Mouse (Mus musculus) small intestine, adult 2 months (tissue): ENCODE data around the gene Olfr961.

Experiments
- CTCF ChIP-seq: fragments of 200-500 bp; IDR thresholded peaks from 2 replicates; pipeline ENCODE4 v1.5.1; 2012; ENCODE audit warnings: low read depth, mild to moderate bottlenecking, control low read depth, inconsistent platforms, low read length, moderate library complexity, mixed read lengths; ENCODE audit not compliant: insufficient replicate concordance, insufficient read length; ENCODE audit errors: extremely low read depth
- POLR2A ChIP-seq: fragments of 200-500 bp; IDR thresholded peaks from 2 replicates; pipeline ENCODE4 v1.6.1; 2012; ENCODE audit warnings: low read depth, mild to moderate bottlenecking, control low read depth, inconsistent platforms, low read length, moderate library complexity

DNA sequence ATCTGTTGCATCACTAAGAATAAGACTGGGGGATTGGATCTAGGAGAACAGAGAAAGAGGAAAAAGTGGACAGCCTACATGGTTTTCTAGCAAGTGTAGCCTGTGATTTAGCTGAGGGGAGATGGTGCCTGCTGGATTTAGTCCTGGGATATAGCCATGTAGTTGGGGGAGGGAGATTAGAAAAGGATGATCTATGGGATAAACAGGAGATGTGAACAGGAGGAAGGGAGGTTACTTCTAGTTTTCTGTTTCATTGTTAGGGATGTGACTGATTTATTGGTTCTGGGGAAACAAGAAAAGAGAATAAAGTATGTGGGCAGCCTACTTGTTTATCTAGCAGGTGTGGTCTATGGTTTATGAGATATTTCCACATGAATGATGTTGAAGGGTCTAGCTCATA is 36.4 kb upstream of the Olfr961 start:
- TF ChIP-seq POLR2A: no peak
- no peak for TF ChIP-seq CTCF
